ENCODE assay signal across 7 mouse cellular contexts in genomic region chr6:54326671-54327625, GRCm38 (mm10). TPM values are rescaled to one million over a fixed set of nuclear protein-coding genes. Genes with fewer than 3 reads are reported as not detected.
DNase-seq lines count a peak whose midpoint lies in the region; ATAC-seq and TF ChIP-seq lines count a peak whose summit lies in the region.

No protein-coding gene starts in this region.

- WGBS in limb, embryonic 10.5 days, result under 1% methylated on average over 53 of the region's 53 CpGs
- under 1% methylated on average over 53 of the region's 53 CpGs for WGBS in small intestine, adult 2 months

- no peak overlapping the region for H3K27ac ChIP-seq in bone marrow macrophage, adult 2 months (ENCODE audit: insufficient read depth, low read depth, low read length)
- no peak overlapping the region for H3K27ac ChIP-seq in limb, embryonic 10.5 days
- H3K27ac ChIP-seq in small intestine, adult 2 months (ENCODE audit: insufficient read depth, low read depth, low read length), result peak overlapping the region; percentile 94

- H3K4me3 ChIP-seq in bone marrow macrophage, adult 2 months (ENCODE audit: insufficient read depth, low read length), result peak overlapping the region; percentile 30
- peak overlapping the region; percentile 55 for H3K4me3 ChIP-seq in limb, embryonic 10.5 days
- H3K4me3 ChIP-seq in small intestine, adult 2 months (ENCODE audit: low read depth, low read length), result peak overlapping the region; percentile 91

- H3K36me3 ChIP-seq in limb, embryonic 10.5 days, result no peaks in the 10 kb centered on the region
- H3K36me3 ChIP-seq in small intestine, adult 2 months (ENCODE audit: control insufficient read depth, insufficient read depth, low read length), result peaks cover 20% of the 10 kb centered on the region

- peaks cover 2% of the 10 kb centered on the region; the same call in 1 of the 2 replicates for H3K4me1 ChIP-seq in bone marrow macrophage, adult 2 months (ENCODE audit: control insufficient read depth, insufficient read depth, low read length)
- H3K4me1 ChIP-seq in limb, embryonic 10.5 days, result peaks cover 21% of the 10 kb centered on the region
- H3K4me1 ChIP-seq in small intestine, adult 2 months (ENCODE audit: control insufficient read depth, insufficient read depth, insufficient read length, low read length), result peaks cover 6% of the 10 kb centered on the region

- H3K9me3 ChIP-seq in limb, embryonic 10.5 days (replicated peaks), result no peaks in the 10 kb centered on the region

- TF ChIP-seq POLR2A in bone marrow macrophage, adult 2 months (IDR thresholded peaks at IDR 0.05; ENCODE audit: borderline replicate concordance, low read depth, low read length), result no peak
- TF ChIP-seq POLR2A in small intestine, adult 2 months (IDR thresholded peaks at IDR 0.05; ENCODE audit: low read depth, low read length), result peak; percentile 98

- peak; percentile 13; the same call in 1 of the 2 replicates for ATAC-seq in megakaryocyte-erythroid progenitor cell, adult 5-6 weeks (replicated peaks; ENCODE audit: low FRiP score, low TSS enrichment, poor library complexity, severe bottlenecking)

- H3K27me3 ChIP-seq in limb, embryonic 10.5 days (ENCODE audit: low read depth, poor library complexity, severe bottlenecking), result peaks cover 70% of the 10 kb centered on the region
- no peaks in the 10 kb centered on the region for H3K27me3 ChIP-seq in small intestine, adult 2 months (ENCODE audit: control insufficient read depth, insufficient read depth, low read length)

- no peak for TF ChIP-seq CTCF in bone marrow macrophage, adult 2 months (IDR thresholded peaks at IDR 0.05; ENCODE audit: low read depth, low read length)
- TF ChIP-seq CTCF in small intestine, adult 2 months (IDR thresholded peaks at IDR 0.05; ENCODE audit: extremely low read depth, insufficient read length, insufficient replicate concordance, low read depth, low read length), result peak; percentile 3; the same call in 1 of the 2 replicates

- DNase-seq in embryo, embryonic 9.5 days (ENCODE audit: extremely low spot score), result peak; percentile 61
- peak; percentile 30 for DNase-seq in heart, adult 8-10 months (ENCODE audit: low spot score)
- DNase-seq in kidney, adult 18-20 months, result peak; percentile 78
- peak; percentile 70 for DNase-seq in limb, embryonic 10.5 days (ENCODE audit: low spot score)

RNA-seq across cellular contexts. Expression of gene Prr15, which starts 1.3 kb away (rescaled TPM):
- polyA plus RNA-seq in bone marrow macrophage, adult 2 months (2012; ENCODE audit: insufficient read depth, insufficient read length, missing spikeins), result 1.1 and 1.4 TPM in 2 replicates
- total RNA-seq in heart, adult 8-10 months (2022), result 1 to 10 TPM; 1.4 to 2.7 (median 1.5) TPM
- polyA plus RNA-seq in limb, embryonic 10.5 days (2016; fragmentation: Nextera tagmentation; extraction: Ambion mirVana), result 0.15 and 0.16 TPM in 2 replicates
- 0.52 TPM in 1 of 2 replicates, not detected in the other for total RNA-seq in megakaryocyte-erythroid progenitor cell, adult 5-6 weeks (2014; fragmentation: Nextera tagmentation)
- total RNA-seq in megakaryocyte-erythroid progenitor cell, adult 5-6 weeks (2017), result 0.19 TPM in 1 of 2 replicates, not detected in the other
- 21.2 and 166 TPM in 2 replicates for polyA plus RNA-seq in small intestine, adult 2 months (2012; rRNA removed)

Comparison
In these comparisons a context has a peak if more than half of its experiments do, and no peak if none do; other contexts are left out.
1. H3K4me3 ChIP-seq: peak in every context shown above with its lines; median percentile 91 in small intestine, adult 2 months; 55 in limb, embryonic 10.5 days; 30 in bone marrow macrophage, adult 2 months.